Mouse (Mus musculus): ENCODE measurements around the gene Cgrrf1.
A peak's percentile ranks its signal among the peaks of the same experiment; 100 is the strongest.
"Not testable (repeated sequence)": the region's sequence is repeated elsewhere in the genome, so short reads cannot be mapped to it uniquely, and the experiment has no call there.

Gene Cgrrf1

GRCm38 (mm10) chr14:46831837-46832333, at the start of gene Cgrrf1:
TSS of gene Cgrrf1 (plus strand) at chr14:46832125.
- DNase-seq: peak; percentile 80 to 87

GRCm38 (mm10) chr14:46782187-46782828, 49.6 kb upstream of the Cgrrf1 start:
- no peak for DNase-seq

- no peak for DNase-seq
Measured at GRCm38 (mm10) chr14:46783327-46783926, 48.5 kb upstream of the Cgrrf1 start.

DNA sequence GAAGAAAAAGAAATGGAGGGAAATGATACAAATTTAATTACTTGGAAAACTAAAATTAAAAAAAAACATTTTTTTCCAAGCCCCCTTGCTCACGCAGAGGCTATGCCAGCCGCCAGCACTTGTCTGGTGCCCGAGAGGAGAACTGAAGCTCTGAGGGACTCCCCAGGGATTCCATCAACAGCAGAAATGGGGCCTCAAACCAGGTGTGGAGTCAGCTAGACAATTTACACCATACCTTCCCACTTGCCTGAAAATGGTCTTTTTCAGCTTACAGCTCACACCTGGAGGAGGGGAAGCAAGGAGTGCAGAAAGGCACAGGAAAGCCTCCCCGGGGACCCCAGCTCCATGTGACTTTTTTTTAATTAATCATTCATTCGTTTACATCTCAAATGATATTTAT, 46.7 kb upstream of the Cgrrf1 start:
- no peak for DNase-seq

DNA sequence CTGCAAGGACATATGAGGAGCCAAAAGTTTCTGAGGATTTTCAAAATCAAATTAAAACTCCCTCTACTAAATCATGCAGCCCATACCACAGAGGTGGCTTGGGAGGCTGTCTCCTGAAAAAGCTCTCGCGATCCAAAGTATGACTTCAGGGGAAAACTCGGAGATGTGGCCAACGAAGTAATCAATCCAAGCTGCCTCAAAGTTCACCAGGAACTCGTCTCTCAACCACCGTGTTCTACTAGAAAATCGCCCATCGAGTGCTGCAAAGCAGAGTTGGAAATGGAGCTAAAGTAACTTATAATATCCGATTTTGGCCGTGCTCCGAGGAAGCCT, 44.5 kb upstream of the Cgrrf1 start:
- no peak for DNase-seq

DNA sequence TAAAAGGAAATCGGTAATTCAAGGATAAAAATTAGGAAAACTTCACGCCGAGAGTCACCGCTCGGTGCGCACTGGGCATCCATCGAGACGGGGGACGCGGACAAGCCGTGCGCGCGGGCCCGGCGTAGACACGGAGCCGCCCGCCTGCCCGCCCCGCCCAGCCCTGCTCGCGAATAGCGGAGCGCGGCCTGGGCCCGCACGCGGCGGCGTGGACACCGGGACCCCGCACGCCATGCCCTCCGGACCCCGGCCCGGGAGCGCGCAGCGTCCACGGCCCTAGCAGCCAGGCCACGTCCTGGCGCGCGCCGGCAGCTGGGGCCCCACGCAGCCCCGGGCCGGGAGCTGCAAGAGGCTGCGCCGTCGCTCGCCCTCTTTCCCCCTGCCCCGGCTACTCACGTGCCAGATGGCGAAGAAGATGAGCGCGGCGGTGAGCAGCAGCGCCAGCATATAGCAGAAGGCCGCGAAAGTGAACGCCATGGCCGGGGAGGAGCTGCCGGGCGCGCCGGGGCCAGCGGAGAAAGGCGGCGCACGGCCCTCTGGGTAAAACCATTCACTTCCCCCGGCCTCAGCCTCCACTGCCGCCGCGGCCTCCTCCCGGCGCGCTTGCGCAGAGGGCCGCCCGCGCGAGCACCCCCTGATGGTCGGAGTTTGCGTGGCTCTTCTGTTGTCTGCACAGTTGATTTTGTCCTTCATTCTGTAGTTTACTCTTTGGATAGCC, 44.0 kb upstream of the Cgrrf1 start, which contains the start of gene Cnih1:
Cnih1 (minus strand) TSS at position 625 of the 718 bp plus-strand sequence.
- peak; percentile 76 for DNase-seq

DNA sequence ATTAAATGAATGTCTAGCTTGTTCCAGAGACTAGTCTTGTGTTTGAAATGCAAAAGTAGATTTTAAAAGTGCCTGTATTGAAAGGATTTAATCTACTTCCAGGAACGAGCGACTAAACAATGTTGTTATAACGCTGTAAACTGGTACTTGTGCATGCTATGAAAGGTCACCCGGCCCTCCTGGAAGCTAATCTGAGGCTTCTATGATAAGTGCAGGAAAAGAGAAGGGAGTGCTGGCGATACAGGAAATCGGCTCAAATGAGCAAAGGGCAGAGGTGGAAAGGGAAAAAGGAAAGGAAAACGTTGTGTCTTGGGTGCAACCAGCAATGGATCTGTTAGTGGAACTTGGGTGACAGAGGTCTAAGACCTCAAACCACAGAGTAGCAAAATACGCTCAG, 43.4 kb upstream of the Cgrrf1 start:
- no peak for DNase-seq

- DNase-seq: no peak
Measured at GRCm38 (mm10) chr14:46790303-46790702, 41.6 kb upstream of the Cgrrf1 start.

GRCm38 (mm10) chr14:46790723-46791122, 41.2 kb upstream of the Cgrrf1 start:
- no peak for DNase-seq

DNA sequence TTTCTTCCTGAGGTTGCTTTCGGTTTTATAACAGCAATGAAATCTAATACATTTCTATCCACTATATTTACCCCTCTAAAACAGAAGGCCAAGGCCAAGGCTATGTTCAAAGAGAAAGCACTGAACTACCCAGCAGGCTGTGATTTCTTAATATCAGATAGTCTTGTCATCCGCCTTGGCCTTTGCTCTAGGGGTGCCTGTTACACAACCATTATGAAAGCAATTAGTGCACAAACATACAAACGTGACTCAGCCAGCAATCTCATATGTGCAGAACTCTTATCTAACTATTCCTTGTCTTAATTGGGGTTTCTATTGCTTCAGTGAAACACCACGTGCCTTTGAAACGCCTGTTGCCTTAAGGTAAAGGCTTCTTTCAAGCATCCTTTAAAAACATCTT, 37.8 kb upstream of the Cgrrf1 start:
- DNase-seq: no peak

GRCm38 (mm10) chr14:46800684-46801345, 31.1 kb upstream of the Cgrrf1 start:
- DNase-seq: no peak

DNA sequence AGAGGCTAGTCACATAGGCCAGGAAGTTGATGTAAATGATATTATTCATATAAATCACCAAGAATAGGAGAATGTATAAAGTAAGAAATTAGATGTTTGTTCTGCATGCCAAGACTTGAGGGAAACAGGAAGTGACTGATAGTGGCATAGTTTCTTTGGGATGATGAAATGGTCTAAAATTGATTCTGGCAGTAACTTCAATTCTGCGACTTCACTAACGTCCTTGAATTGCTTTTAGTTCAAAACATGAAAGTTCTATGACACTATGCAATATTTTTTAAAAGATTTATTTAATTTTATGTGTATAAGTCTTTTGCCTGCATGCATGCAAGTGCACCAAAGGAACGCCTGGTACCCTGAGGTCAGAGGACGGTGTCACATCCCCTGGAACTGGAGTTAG, 28.7 kb upstream of the Cgrrf1 start:
- no peak for DNase-seq

- no peak for DNase-seq
Measured at GRCm38 (mm10) chr14:46803791-46804190, 28.1 kb upstream of the Cgrrf1 start.

DNA sequence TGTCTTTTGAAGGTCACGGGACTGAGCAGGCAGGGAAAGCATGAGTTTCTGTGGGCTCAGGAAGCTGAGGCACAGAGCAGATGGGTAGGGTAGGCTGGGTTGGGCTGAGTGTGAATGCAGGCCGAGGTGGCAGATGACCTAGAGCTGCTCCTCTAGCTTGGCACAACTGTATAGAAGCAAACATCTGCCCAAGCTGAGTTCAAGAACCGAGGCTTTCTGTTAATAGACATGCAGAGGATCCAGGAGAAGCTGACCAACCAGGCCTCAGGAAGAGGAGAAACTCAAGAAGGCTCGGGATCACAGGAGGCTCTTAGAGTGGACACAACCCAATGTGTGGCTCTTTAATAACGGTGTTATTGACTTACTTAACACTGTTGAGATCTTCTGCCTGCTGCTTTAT, 25.7 kb upstream of the Cgrrf1 start:
- DNase-seq: no peak

DNA sequence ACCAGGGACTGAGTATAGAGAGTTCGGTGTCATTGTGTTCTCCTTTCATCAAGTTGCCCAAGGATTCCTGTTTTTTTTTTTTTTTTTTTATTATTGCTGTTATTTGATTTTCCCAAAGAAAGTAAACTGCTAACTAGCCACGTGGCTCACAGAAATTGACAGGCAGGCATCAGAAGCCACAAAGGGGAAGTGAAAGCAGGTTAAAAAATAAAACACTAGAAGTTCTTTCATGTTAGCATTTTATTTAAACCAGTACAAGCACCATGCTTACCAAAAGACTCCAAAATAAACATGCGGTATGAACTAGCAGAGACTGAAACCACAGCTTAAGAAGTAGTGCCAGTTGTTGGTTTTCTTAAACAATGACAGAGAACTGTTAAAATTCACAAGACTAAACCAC, 24.0 kb upstream of the Cgrrf1 start:
- DNase-seq: no peak

DNA sequence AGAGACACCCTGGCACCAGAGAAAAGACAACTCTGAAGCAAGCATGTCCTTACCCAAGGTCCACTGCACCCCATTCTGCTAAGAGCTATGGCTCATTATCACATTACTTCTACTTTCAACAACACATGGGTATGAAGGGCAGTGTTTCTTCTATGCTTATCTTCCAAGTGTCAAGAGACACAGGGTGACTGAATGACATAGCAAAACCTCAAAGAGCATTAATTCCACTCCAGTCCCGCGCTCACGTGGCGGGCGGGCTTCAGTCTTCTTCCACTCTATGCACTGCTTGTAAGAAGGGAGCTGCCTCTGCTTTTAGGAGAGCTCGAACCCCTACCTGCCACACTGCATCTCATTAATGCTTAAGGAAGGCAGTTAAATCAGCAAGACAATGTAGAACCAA, 16.3 kb upstream of the Cgrrf1 start:
- no peak for DNase-seq

DNA sequence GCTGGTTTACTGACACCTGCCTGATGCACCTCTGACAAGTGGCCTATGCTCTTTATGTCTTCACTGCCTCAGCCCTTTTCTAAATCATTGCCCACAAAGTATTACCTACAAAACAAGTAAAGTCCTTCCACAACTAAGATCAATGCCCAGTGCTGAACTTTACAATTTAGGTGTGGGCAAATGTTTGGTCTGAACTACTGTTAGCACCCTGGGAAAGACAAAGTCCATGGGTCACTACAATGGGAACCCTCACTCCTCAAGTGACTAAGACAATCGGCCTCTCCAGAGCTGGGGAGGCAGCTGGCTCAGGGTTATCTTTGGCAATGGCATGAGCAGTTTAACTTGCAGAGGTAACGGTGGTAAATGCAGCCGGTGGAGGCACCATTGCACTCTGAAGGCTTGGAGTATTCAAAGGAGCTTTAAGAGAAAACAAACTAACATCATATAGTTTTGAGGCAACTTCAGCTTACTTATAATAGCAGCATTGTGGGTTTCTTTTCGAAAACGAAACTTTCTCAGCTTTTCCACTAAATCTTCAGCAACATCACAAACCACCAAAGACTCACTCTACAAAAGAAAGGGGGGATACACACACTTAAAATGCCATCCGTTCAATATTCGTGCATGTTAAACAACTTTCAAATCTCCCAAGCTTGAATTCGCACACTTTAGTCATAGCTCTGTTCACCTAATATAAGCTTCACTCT, 14.9 kb upstream of the Cgrrf1 start:
- no peak for DNase-seq

DNA sequence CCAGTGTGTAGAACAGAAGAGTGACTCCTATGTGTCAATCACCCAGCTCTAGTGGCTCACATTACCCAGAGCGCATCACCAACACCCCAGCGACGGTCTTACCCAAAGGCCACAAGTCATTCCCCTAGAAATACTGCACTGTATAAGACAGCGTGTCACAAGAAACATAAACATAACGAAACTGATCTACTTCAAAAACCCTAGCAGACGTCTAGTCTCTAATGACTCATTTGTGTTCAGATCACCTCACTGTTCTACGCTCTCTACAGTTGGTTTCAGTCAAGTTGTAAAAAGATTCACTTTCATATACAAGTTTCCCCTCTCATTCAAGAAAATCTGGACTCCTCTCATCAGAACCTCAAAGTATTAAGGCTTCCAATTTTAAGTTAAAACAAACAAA, 13.2 kb upstream of the Cgrrf1 start:
- DNase-seq: no peak

DNA sequence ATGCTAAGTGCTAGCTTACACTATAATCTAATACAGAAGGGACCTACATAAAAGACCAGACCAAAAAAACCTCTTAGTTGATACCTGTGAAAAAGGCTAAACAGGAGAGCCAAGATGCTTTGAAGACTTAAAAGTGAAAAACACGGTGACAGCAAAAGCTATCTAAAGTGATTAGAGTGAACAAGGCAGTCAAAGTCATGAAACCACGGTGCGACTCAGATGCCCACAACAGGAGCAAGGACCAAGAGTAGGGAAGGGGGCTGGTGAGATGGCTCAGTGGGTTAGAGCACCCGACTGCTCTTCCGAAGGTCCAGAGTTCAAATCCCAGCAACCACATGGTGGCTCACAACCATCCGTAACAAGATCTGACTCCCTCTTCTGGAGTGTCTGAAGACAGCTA, 12.0 kb upstream of the Cgrrf1 start:
- not testable (repeated sequence) for DNase-seq

- no peak for DNase-seq
Measured at GRCm38 (mm10) chr14:46821271-46821872, 10.6 kb upstream of the Cgrrf1 start.

- peak; percentile 88 to 91 for DNase-seq
Measured at GRCm38 (mm10) chr14:46821873-46822716, 9.8 kb upstream of the Cgrrf1 start, which contains the start of gene Gmfb. TSS of gene Gmfb (minus strand) at chr14:46822242.
